Mouse (Mus musculus): Measurements from ENCODE around the gene Gyg. TPM values are rescaled to one million over a fixed set of nuclear protein-coding genes. Genes with fewer than 3 reads are reported as not detected.

The Gyg gene
- polyA plus RNA-seq, 1 experiment from 2014 or later, result 53.4 TPM

- DNase-seq (ENCODE audit: low spot score) (no peak), ATAC-seq (replicated peaks; ENCODE audit: low FRiP score, low TSS enrichment, low read depth) (no peak)
- Histone ChIP-seq H3K27ac (ENCODE audit: low read depth) (no peak overlapping the region), H3K4me1 (replicated peaks; ENCODE audit: control insufficient read depth, insufficient read depth, low read length) (0 out of 2 replicates have a peak, but pooled peaks cover 5% of the 10 kb centered on the region), H3K36me3 (ENCODE audit: control insufficient read depth, insufficient read depth, low read length) (peaks cover 6% of the 10 kb centered on the region; the same call in 1 of the 2 replicates), H3K27me3 (replicated peaks; ENCODE audit: control insufficient read depth, insufficient read depth, low read length) (no peaks in the 10 kb centered on the region), H3K9me3 (ENCODE audit: control insufficient read depth, low read length) (no peaks in the 10 kb centered on the region), H3K9ac (ENCODE audit: low read length) (no peak overlapping the region), H3K4me3 (ENCODE audit: low read depth, low read length) (no peak overlapping the region), H3K4me2 (ENCODE audit: low read length) (no peak overlapping the region)
Measured at GRCm38 (mm10) chr3:20141240-20141639, 13.9 kb downstream of the Gyg start.

DNA sequence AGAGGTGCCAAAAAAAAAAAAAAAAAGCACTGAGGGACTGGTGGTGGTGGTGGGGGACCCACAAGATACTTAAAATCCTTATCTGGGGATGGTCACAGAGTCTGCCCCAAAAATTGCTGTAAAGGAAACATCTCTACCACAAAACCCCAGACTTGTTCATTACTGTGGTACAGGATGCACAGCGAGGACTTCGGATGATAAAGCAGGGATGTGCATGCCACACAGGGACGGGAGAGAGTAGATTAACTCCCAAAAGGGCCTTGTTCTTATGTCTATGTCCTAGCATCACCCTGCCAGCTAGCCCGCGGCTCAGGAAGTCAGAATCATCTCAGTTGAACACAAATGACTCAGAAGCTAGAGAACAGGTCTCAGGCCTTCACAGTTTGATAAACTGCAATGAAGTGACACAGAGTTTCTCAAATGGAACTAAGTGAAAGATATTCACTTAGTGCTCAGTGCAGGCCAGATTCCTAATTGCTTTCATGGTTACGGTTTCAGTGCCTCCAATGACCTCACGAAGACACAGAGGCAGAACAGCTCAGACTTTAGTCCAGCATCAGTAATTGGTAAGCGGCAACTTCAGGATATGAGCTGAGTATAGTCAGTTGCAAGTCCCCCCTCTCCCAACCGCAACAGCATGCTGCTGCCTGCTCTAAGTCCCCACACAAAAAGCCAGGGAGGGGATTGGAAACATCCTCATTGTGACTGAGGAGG is 18.1 kb downstream of the Gyg start:
- Histone ChIP-seq H3K4me2 (ENCODE audit: low read length) (no peak overlapping the region), H3K4me3 (ENCODE audit: low read depth, low read length) (no peak overlapping the region), H3K27ac (ENCODE audit: low read depth) (no peak overlapping the region), H3K27me3 (replicated peaks; ENCODE audit: control insufficient read depth, insufficient read depth, low read length) (no peaks in the 10 kb centered on the region), H3K4me1 (replicated peaks; ENCODE audit: control insufficient read depth, insufficient read depth, low read length) (0 out of 2 replicates have a peak, but pooled peaks cover 5% of the 10 kb centered on the region), H3K9ac (ENCODE audit: low read length) (no peak overlapping the region), H3K36me3 (ENCODE audit: control insufficient read depth, insufficient read depth, low read length) (peaks cover 6% of the 10 kb centered on the region; the same call in 1 of the 2 replicates), H3K9me3 (ENCODE audit: control insufficient read depth, low read length) (no peaks in the 10 kb centered on the region)
- ATAC-seq (replicated peaks; ENCODE audit: low FRiP score, low TSS enrichment, low read depth) (no peak), DNase-seq (ENCODE audit: low spot score) (no peak)
- 91% methylated on average over 9 of the region's 9 CpGs for WGBS

DNA sequence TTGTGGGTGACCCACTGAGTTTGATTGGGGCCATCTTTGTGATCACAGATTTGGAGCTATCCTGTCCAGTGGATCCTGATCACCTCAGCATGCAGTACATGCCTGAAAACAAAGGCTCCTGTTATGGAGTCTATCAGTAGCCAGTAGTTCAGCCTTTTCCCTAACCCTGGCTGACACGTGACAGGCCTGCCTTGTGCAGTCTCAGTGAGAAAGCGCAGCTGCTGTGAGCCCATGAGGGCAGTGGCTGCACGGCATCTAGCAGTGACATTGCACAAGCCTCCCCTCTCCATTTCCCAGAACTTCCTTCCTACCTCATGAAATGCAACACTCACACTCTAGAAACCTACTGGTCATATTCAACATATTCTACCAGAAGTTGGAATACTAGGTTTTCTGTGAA is 20.6 kb downstream of the Gyg start:
- H3K27ac ChIP-seq (ENCODE audit: low read depth), result no peak overlapping the region
- H3K4me1 ChIP-seq (replicated peaks; ENCODE audit: control insufficient read depth, insufficient read depth, low read length), result no peaks in the 10 kb centered on the region
- DNase-seq (ENCODE audit: low spot score) (no peak), ATAC-seq (replicated peaks; ENCODE audit: low FRiP score, low TSS enrichment, low read depth) (no peak)
- H3K4me3 ChIP-seq (ENCODE audit: low read depth, low read length), result no peak overlapping the region
- no peaks in the 10 kb centered on the region for H3K9me3 ChIP-seq (ENCODE audit: control insufficient read depth, low read length)
- no peak overlapping the region for H3K9ac ChIP-seq (ENCODE audit: low read length)
- no peaks in the 10 kb centered on the region for H3K27me3 ChIP-seq (replicated peaks; ENCODE audit: control insufficient read depth, insufficient read depth, low read length)
- H3K4me2 ChIP-seq (ENCODE audit: low read length), result no peak overlapping the region
- WGBS, result 63% methylated on average over 3 of the region's 3 CpGs
- H3K36me3 ChIP-seq (ENCODE audit: control insufficient read depth, insufficient read depth, low read length), result peaks cover 6% of the 10 kb centered on the region; the same call in 1 of the 2 replicates

- no peak overlapping the region for H3K27ac ChIP-seq (ENCODE audit: low read depth)
- H3K27me3 ChIP-seq (replicated peaks; ENCODE audit: control insufficient read depth, insufficient read depth, low read length), result no peaks in the 10 kb centered on the region
- peaks cover 6% of the 10 kb centered on the region; the same call in 1 of the 2 replicates for H3K36me3 ChIP-seq (ENCODE audit: control insufficient read depth, insufficient read depth, low read length)
- no peak overlapping the region for H3K4me3 ChIP-seq (ENCODE audit: low read depth, low read length)
- DNase-seq (ENCODE audit: low spot score) (no peak), ATAC-seq (replicated peaks; ENCODE audit: low FRiP score, low TSS enrichment, low read depth) (no peak)
- H3K4me1 ChIP-seq (replicated peaks; ENCODE audit: control insufficient read depth, insufficient read depth, low read length), result no peaks in the 10 kb centered on the region
- 72% methylated on average over 1 of the region's 1 CpGs for WGBS
- no peak overlapping the region for H3K4me2 ChIP-seq (ENCODE audit: low read length)
- no peak overlapping the region for H3K9ac ChIP-seq (ENCODE audit: low read length)
- H3K9me3 ChIP-seq (ENCODE audit: control insufficient read depth, low read length), result no peaks in the 10 kb centered on the region
Measured at GRCm38 (mm10) chr3:20133745-20134144, 21.4 kb downstream of the Gyg start.

GRCm38 (mm10) chr3:20132731-20133130 is 22.4 kb downstream of the Gyg start:
- ATAC-seq (replicated peaks; ENCODE audit: low FRiP score, low TSS enrichment, low read depth) (no peak), DNase-seq (ENCODE audit: low spot score) (no peak)
- Histone ChIP-seq H3K4me3 (ENCODE audit: low read depth, low read length) (no peak overlapping the region), H3K4me2 (ENCODE audit: low read length) (no peak overlapping the region), H3K4me1 (replicated peaks; ENCODE audit: control insufficient read depth, insufficient read depth, low read length) (no peaks in the 10 kb centered on the region), H3K9me3 (ENCODE audit: control insufficient read depth, low read length) (no peaks in the 10 kb centered on the region), H3K27me3 (replicated peaks; ENCODE audit: control insufficient read depth, insufficient read depth, low read length) (no peaks in the 10 kb centered on the region), H3K27ac (ENCODE audit: low read depth) (no peak overlapping the region), H3K9ac (ENCODE audit: low read length) (no peak overlapping the region), H3K36me3 (ENCODE audit: control insufficient read depth, insufficient read depth, low read length) (peaks cover 4% of the 10 kb centered on the region; the same call in 1 of the 2 replicates)
- 83% methylated on average over 1 of the region's 1 CpGs for WGBS

DNA sequence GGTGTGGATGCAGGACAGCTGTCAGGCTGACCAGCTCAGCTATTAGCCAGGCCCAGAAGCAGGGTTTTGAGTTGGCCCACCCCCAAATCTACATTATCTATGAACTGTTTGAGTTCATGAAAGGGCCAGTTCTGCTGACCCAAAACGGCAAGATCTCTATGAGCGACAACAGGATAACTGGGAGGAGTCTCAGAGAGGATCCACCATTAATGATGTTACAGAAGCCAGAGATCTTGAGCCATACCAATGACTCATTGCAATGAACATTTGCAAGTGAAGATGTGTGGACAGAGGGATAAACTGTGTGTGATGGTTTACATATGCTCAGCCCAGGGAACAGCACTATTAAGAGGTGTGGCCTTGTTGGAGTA is 23.8 kb downstream of the Gyg start:
- DNase-seq (ENCODE audit: low spot score) (no peak), ATAC-seq (replicated peaks; ENCODE audit: low FRiP score, low TSS enrichment, low read depth) (no peak)
- Histone ChIP-seq H3K4me2 (ENCODE audit: low read length) (no peak overlapping the region), H3K9me3 (ENCODE audit: control insufficient read depth, low read length) (no peaks in the 10 kb centered on the region), H3K9ac (ENCODE audit: low read length) (no peak overlapping the region), H3K36me3 (ENCODE audit: control insufficient read depth, insufficient read depth, low read length) (peaks cover 4% of the 10 kb centered on the region), H3K27me3 (replicated peaks; ENCODE audit: control insufficient read depth, insufficient read depth, low read length) (no peaks in the 10 kb centered on the region), H3K27ac (ENCODE audit: low read depth) (no peak overlapping the region), H3K4me1 (replicated peaks; ENCODE audit: control insufficient read depth, insufficient read depth, low read length) (no peaks in the 10 kb centered on the region), H3K4me3 (ENCODE audit: low read depth, low read length) (no peak overlapping the region)
- whole genome bisulfite sequencing, result 75% methylated on average over 2 of the region's 2 CpGs

DNA sequence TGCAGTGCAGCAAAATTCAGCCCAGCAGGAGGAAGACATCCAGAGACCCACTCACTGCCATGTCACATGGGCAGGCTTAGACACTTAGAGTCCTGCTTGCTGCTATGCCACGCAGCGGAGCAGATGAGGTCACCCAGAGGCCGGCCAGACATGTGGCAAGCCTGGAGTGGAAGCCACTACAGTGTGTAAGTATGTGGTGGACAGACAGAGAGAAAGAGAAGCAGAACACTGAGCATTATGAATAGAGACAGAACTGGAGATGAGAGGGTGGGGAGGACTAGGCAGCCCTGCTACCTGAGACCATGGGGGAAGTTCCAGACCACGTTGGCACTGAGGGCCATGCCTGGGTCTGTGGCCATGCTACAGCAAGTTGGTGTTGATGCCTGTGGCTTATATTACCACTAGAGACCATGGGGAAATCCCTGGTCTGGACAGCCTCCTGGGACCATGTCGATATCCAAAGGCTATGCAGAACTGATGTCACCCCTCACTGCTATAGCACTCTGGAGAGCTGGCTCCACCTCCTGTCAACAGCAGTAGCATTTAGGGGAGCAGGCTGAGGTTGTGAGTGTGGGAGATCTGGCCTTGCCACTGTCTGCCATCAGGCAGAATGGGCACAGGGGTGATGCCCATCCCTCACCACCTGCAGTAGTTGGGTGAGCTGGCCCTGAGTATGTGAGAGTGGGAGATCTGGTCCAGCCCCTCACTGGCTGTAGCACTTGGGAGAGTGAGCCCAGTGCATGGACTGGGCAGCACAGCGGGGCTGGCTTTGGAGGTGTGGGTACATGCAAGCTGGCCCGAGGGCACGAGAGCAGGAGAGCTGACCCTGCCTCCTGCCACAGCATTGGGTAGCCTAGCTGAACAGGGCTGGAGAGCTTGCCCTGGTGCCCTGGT is 24.4 kb downstream of the Gyg start:
- no peak overlapping the region for H3K4me2 ChIP-seq (ENCODE audit: low read length)
- no peaks in the 10 kb centered on the region for H3K9me3 ChIP-seq (ENCODE audit: control insufficient read depth, low read length)
- no peak overlapping the region for H3K9ac ChIP-seq (ENCODE audit: low read length)
- peaks cover 7% of the 10 kb centered on the region; the same call in 1 of the 2 replicates for H3K36me3 ChIP-seq (ENCODE audit: control insufficient read depth, insufficient read depth, low read length)
- WGBS, result 85% methylated on average over 8 of the region's 8 CpGs
- no peaks in the 10 kb centered on the region for H3K4me1 ChIP-seq (replicated peaks; ENCODE audit: control insufficient read depth, insufficient read depth, low read length)
- H3K27me3 ChIP-seq (replicated peaks; ENCODE audit: control insufficient read depth, insufficient read depth, low read length), result no peaks in the 10 kb centered on the region
- no peak overlapping the region for H3K4me3 ChIP-seq (ENCODE audit: low read depth, low read length)
- H3K27ac ChIP-seq (ENCODE audit: low read depth), result no peak overlapping the region
- no peak for DNase-seq (ENCODE audit: low spot score)
- no peak for ATAC-seq (replicated peaks; ENCODE audit: low FRiP score, low TSS enrichment, low read depth)

- Histone ChIP-seq H3K27me3 (replicated peaks; ENCODE audit: control insufficient read depth, insufficient read depth, low read length) (no peaks in the 10 kb centered on the region), H3K36me3 (ENCODE audit: control insufficient read depth, insufficient read depth, low read length) (peaks cover 7% of the 10 kb centered on the region; the same call in 1 of the 2 replicates), H3K4me3 (ENCODE audit: low read depth, low read length) (no peak overlapping the region), H3K9ac (ENCODE audit: low read length) (no peak overlapping the region), H3K27ac (ENCODE audit: low read depth) (no peak overlapping the region), H3K4me1 (replicated peaks; ENCODE audit: control insufficient read depth, insufficient read depth, low read length) (no peaks in the 10 kb centered on the region), H3K4me2 (ENCODE audit: low read length) (no peak overlapping the region), H3K9me3 (ENCODE audit: control insufficient read depth, low read length) (no peaks in the 10 kb centered on the region)
- DNase-seq (ENCODE audit: low spot score) (no peak), ATAC-seq (replicated peaks; ENCODE audit: low FRiP score, low TSS enrichment, low read depth) (no peak)
- 91% methylated on average over 5 of the region's 5 CpGs for WGBS
Measured at GRCm38 (mm10) chr3:20129491-20129890, 25.6 kb downstream of the Gyg start.

Data from intestine, embryonic 14.5 days (tissue).